Mouse (Mus musculus) CH12.LX (cell line): ENCODE data around the gene Col9a1. TPM values are rescaled to one million over a fixed set of nuclear protein-coding genes. Genes with fewer than 3 reads are reported as not detected.
A peak's percentile ranks its signal among the peaks of the same experiment; 100 is the strongest.

Experiments used
- DNase-seq: peaks from one replicate; pipeline ENCODE4 v3.0.0-alpha.2; 2013; ENCODE audit errors: extremely low read depth
- H3K27ac ChIP-seq: 2 replicates; pipeline ENCODE4 v1.5.1; 2012; ENCODE audit warnings: low read depth, mild to moderate bottlenecking, control low read depth, moderate library complexity; ENCODE audit not compliant: insufficient read depth
- H3K27me3 ChIP-seq: replicated peaks from 2 replicates; pipeline ENCODE3; 2012; ENCODE audit warnings: inconsistent platforms
- H3K36me3 ChIP-seq, 2 experiments: replicated peaks in 1 of 2; 2 replicates each; pipeline versions ENCODE3 to v1.6.1; 2012; ENCODE audit warnings: inconsistent platforms in 1 of 2, low read length in 1 of 2, mild to moderate bottlenecking in 1 of 2, mixed read lengths in 1 of 2, moderate library complexity in 1 of 2; ENCODE audit not compliant: control insufficient read depth in 1 of 2, insufficient read depth in 1 of 2
- H3K4me1 ChIP-seq, 2 experiments: 2 replicates each; pipeline ENCODE4 v1.6.1; 2012; ENCODE audit warnings: inconsistent platforms in 1 of 2, moderate library complexity in 1 of 2; ENCODE audit not compliant: insufficient read depth in 2 of 2, control insufficient read depth in 1 of 2
- H3K4me2 ChIP-seq: 2 replicates; pipeline ENCODE4 v1.6.1; 2012; ENCODE audit warnings: low read depth, mild to moderate bottlenecking, control low read depth; ENCODE audit not compliant: poor library complexity, insufficient read depth, severe bottlenecking
- H3K4me3 ChIP-seq, 3 experiments: fragments of 150-350 bp in 1 of 3; sonication (generic) in 1 of 3; replicated peaks in 1 of 3; 2 replicates each; pipeline versions ENCODE3 to v1.5.1; 2011 to 2012; ENCODE audit warnings: low read depth in 2 of 3, low read length in 2 of 3, mild to moderate bottlenecking in 2 of 3, moderate library complexity in 2 of 3, control low read depth in 1 of 3, improper control_type of control experiment in 1 of 3, inconsistent platforms in 1 of 3, mixed read lengths in 1 of 3; ENCODE audit not compliant: poor library complexity in 1 of 3
- H3K79me2 ChIP-seq: replicated peaks from 2 replicates; pipeline ENCODE4 v1.6.1; 2012; ENCODE audit warnings: mild to moderate bottlenecking, moderate library complexity; ENCODE audit not compliant: control insufficient read depth, poor library complexity, insufficient read depth, severe bottlenecking; ENCODE audit errors: extremely low read depth
- H3K9ac ChIP-seq: 2 replicates; pipeline ENCODE4 v1.6.1; 2012; ENCODE audit warnings: low read depth, mild to moderate bottlenecking, control low read depth, moderate library complexity; ENCODE audit not compliant: insufficient read depth
- H3K9me3 ChIP-seq: replicated peaks from 2 replicates; pipeline ENCODE3; 2012; ENCODE audit warnings: low read length, inconsistent platforms, mixed read lengths
- BHLHE40 ChIP-seq: IDR thresholded peaks from 2 replicates; pipeline ENCODE4 v1.6.1; 2011; ENCODE audit warnings: mild to moderate bottlenecking, low read depth, low read length, improper control_type of control experiment
- CHD1 ChIP-seq: IDR thresholded peaks from 2 replicates; pipeline ENCODE4 v1.6.1; 2012; ENCODE audit warnings: low read depth, low read length, improper control_type of control experiment, inconsistent platforms
- CTCF ChIP-seq, 2 experiments: IDR thresholded peaks in 1 of 2; conservative IDR thresholded peaks in 1 of 2; 2 replicates each; pipeline ENCODE4 v1.5.1; 2011 to 2012; ENCODE audit warnings: low read depth in 2 of 2, low read length in 2 of 2, improper control_type of control experiment in 1 of 2, inconsistent platforms in 1 of 2, mild to moderate bottlenecking in 1 of 2, moderate library complexity in 1 of 2
- E2F4 ChIP-seq: IDR thresholded peaks from 2 replicates; pipeline ENCODE4 v1.6.1; 2011; ENCODE audit warnings: low read depth, low read length, improper control_type of control experiment; ENCODE audit not compliant: insufficient replicate concordance
- EP300 ChIP-seq: IDR thresholded peaks from 2 replicates; pipeline ENCODE4 v1.6.1; 2011; ENCODE audit warnings: low read length, improper control_type of control experiment
- ETS1 ChIP-seq: conservative IDR thresholded peaks from 2 replicates; pipeline ENCODE4 v1.6.1; 2012; ENCODE audit warnings: low read depth, mild to moderate bottlenecking, inconsistent platforms, low read length, improper control_type of control experiment, moderate library complexity
- GABPA ChIP-seq: IDR thresholded peaks from 2 replicates; pipeline ENCODE4 v1.6.1; 2012; ENCODE audit warnings: low read depth, low read length, improper control_type of control experiment, inconsistent platforms; ENCODE audit not compliant: insufficient replicate concordance
- HCFC1 ChIP-seq: IDR thresholded peaks from 2 replicates; pipeline ENCODE4 v1.6.1; 2012; ENCODE audit warnings: low read depth, mild to moderate bottlenecking, inconsistent platforms, low read length, improper control_type of control experiment
- JUND ChIP-seq: conservative IDR thresholded peaks from 2 replicates; pipeline ENCODE4 v1.6.1; 2011; ENCODE audit warnings: low read depth, low read length, improper control_type of control experiment
- MAX ChIP-seq: IDR thresholded peaks from 2 replicates; pipeline ENCODE4 v1.6.1; 2011; ENCODE audit warnings: low read length, improper control_type of control experiment
- MAZ ChIP-seq: IDR thresholded peaks from 2 replicates; pipeline ENCODE4 v1.6.1; 2012; ENCODE audit warnings: low read depth, mild to moderate bottlenecking, inconsistent platforms, low read length, improper control_type of control experiment, moderate library complexity
- MEF2A ChIP-seq: IDR thresholded peaks from 2 replicates; pipeline ENCODE4 v1.6.1; 2014; ENCODE audit warnings: low read depth, mild to moderate bottlenecking, inconsistent platforms, low read length, improper control_type of control experiment, borderline replicate concordance
- NELFE ChIP-seq: IDR thresholded peaks from 2 replicates; pipeline ENCODE4 v1.6.1; 2011; ENCODE audit warnings: low read depth, low read length, improper control_type of control experiment
- POLR2AphosphoS2 ChIP-seq: IDR thresholded peaks from 2 replicates; pipeline ENCODE4 v1.6.1; 2011; ENCODE audit warnings: low read depth, low read length, improper control_type of control experiment
- RAD21 ChIP-seq: IDR thresholded peaks from 2 replicates; pipeline ENCODE4 v1.6.1; 2011; ENCODE audit warnings: low read depth, mild to moderate bottlenecking, low read length, improper control_type of control experiment, moderate library complexity
- TBP ChIP-seq: conservative IDR thresholded peaks from 2 replicates; pipeline ENCODE4 v1.6.1; 2011; ENCODE audit warnings: low read depth, low read length, improper control_type of control experiment
- ZKSCAN1 ChIP-seq: IDR thresholded peaks from 2 replicates; pipeline ENCODE4 v1.6.1; 2012; ENCODE audit warnings: low read depth, inconsistent platforms, low read length, improper control_type of control experiment, borderline replicate concordance
- dilution Hi-C: fragments of 300-500 bp; cut with MboI; formaldehyde crosslinking; loops from 2 replicates; pipeline ENCODE4 v1.14.3; 2020; ENCODE audit warnings: low sequenced_read_pairs; ENCODE audit not compliant: extremely low pct_unique_long_range_greater_than_20kb, extremely low pct_ligation_motif_present
- in situ Hi-C: fragments of 300-500 bp; cut with MboI; formaldehyde crosslinking; loops from 3 replicates; pipeline ENCODE4 v1.14.3; 2019; ENCODE audit warnings: low sequenced_read_pairs, low pct_ligation_motif_present, low pct_unique_long_range_greater_than_20kb, mixed read lengths
- polyA plus RNA-seq: library from polyadenylated mRNA; unstranded; fragments of >175 nt; gene quantifications from 2 replicates; pipeline ENCODE4 v1.2.1, GENCODE M21; 2012; ENCODE audit warnings: low read depth; ENCODE audit not compliant: insufficient read length
- total RNA-seq, 2 experiments: library from RNA; depleted of rRNA; stranded (reverse); fragments of 300-350 nt in 1 of 2; fragments of >200 nt in 1 of 2; gene quantifications; 2 replicates each; pipeline ENCODE4 v1.2.3; 2012 to 2014

Col9a1 gene
- total and polyA plus RNA-seq, 3 experiments = not detected

- Histone ChIP-seq H3K36me3 (no peaks in the 10 kb centered on the region), H3K4me1 (no peaks in the 10 kb centered on the region), H3K4me2 (no peak overlapping the region), H3K27me3 (no peaks in the 10 kb centered on the region), H3K9ac (no peak overlapping the region), H3K27ac (no peak overlapping the region), H3K79me2 (no peaks in the 10 kb centered on the region), H3K4me3 (no peak overlapping the region), H3K9me3 (no peaks in the 10 kb centered on the region)
- in situ Hi-C loops = no loop called here
- TF ChIP-seq CTCF (conservative IDR thresholded peaks at IDR 0.05 in 1 of 2, IDR thresholded peaks at IDR 0.05 in 1 of 2; ENCODE audit: low read depth in 2 of 2, low read length in 2 of 2) (peak in 1 of 2 experiments; percentile 36; a peak in 2 of 4 replicates), BHLHE40 (no peak)
- dilution Hi-C loops = no loop called here
- DNase-seq = no peak
Observed at GRCm38 (mm10) chr1:24261181-24261580, 83.8 kb downstream of the Col9a1 start.

GRCm38 (mm10) chr1:24267022-24267421 is 89.6 kb downstream of the Col9a1 start:
- Histone ChIP-seq H3K4me2 (no peak overlapping the region), H3K4me1 (no peaks in the 10 kb centered on the region), H3K9me3 (no peaks in the 10 kb centered on the region), H3K27ac (no peak overlapping the region), H3K4me3 (no peak overlapping the region), H3K9ac (no peak overlapping the region), H3K27me3 (no peaks in the 10 kb centered on the region), H3K36me3 (no peaks in the 10 kb centered on the region), H3K79me2 (no peaks in the 10 kb centered on the region)
- in situ Hi-C loops = no loop called here
- dilution Hi-C loops = no loop called here
- no peak for DNase-seq
- TF ChIP-seq E2F4 (no peak), MAZ (no peak), ETS1 (no peak), MAX (no peak), RAD21 (no peak), ZKSCAN1 (no peak), MEF2A (no peak), GABPA (no peak), CTCF (conservative IDR thresholded peaks at IDR 0.05 in 1 of 2, IDR thresholded peaks at IDR 0.05 in 1 of 2; ENCODE audit: low read depth in 2 of 2, low read length in 2 of 2) (no peak), HCFC1 (no peak), POLR2AphosphoS2 (no peak), JUND (no peak), TBP (no peak), CHD1 (no peak), EP300 (no peak), NELFE (no peak)
